Mouse (Mus musculus) cerebellum, adult 2 months (tissue): ENCODE data around the gene Tnfrsf18.

Experiments
- CTCF ChIP-seq: fragments of 200-500 bp; IDR thresholded peaks from 2 replicates; pipeline ENCODE4 v1.5.1; 2011; ENCODE audit warnings: low read depth, mild to moderate bottlenecking, control low read depth, low read length, moderate library complexity, borderline replicate concordance; ENCODE audit not compliant: insufficient read depth
- POLR2A ChIP-seq: fragments of 200-500 bp; IDR thresholded peaks from 2 replicates; pipeline ENCODE4 v1.6.1; 2011; ENCODE audit warnings: low read length, control low read depth, borderline replicate concordance; ENCODE audit not compliant: insufficient read depth

GRCm38 (mm10) chr4:155991211-155991907 lies 34.6 kb upstream of the Tnfrsf18 start:
- TF ChIP-seq POLR2A (no peak), CTCF (no peak)
